Comparison of ENCODE assay signal across 17 mouse cellular contexts in the genomic region with DNA sequence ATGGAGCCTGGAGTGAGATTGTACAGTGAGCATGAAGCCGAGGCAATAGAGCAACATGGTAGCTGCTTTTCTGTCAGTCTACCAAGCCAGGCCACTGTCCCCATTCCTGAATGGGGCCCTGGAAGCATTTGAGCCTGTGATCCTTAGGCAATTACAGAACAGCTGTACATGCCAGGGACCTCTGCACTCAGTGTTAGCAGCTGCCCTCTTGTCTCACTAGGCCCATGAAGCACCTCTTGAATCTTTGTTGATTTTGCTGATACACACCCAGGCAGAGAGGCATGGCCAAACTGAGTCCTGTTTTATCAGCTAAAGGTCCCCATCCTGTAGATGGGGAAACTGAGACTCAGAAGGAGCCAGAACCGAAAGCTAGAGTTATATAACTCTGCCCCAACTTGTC. TPM values are rescaled to one million over a fixed set of nuclear protein-coding genes. Genes with fewer than 3 reads are reported as not detected.
DNase-seq lines count a peak whose midpoint lies in the region; ATAC-seq and TF ChIP-seq lines count a peak whose summit lies in the region.
"Had no signal": no experiment of that assay in that cellular context is flagged by ENCODE, and none has a peak within 500 bp of the region (broad histone marks: within the 10 kb centered on the region; RNA-seq: fewer than 3 reads in every experiment).

No protein-coding gene starts in this region.

- H3K4me2 ChIP-seq in forebrain, embryonic 14.5 days (ENCODE audit: low read length), result no peak overlapping the region
- H3K4me2 ChIP-seq: embryonic facial prominence, embryonic 13.5 days; heart, embryonic 13.5 days; hindbrain, embryonic 15.5 days had no signal

- 52% methylated on average over 2 of the region's 2 CpGs for WGBS in lung, adult 2 months
- WGBS in forebrain, embryonic 14.5 days, result 88% methylated on average over 2 of the region's 2 CpGs

- DNase-seq in lung, adult 2 months, result peak; percentile 42
- no peak for DNase-seq in lung, postnatal 14 days
- peak; percentile 30 for DNase-seq in adipocyte (ENCODE audit: low spot score)
- DNase-seq in lung, postnatal 36 days, result peak; percentile 73
- DNase-seq in forebrain, embryonic 14.5 days (ENCODE audit: low spot score), result no peak
- no peak for DNase-seq in adrenal gland, postnatal 4 days (ENCODE audit: low spot score in 2 of 2)
- DNase-seq: adrenal gland, adult 8-10 months; adrenal gland, postnatal 36 days; cerebellum, adult 11-12 months; cerebellum, adult 9-10 months; cerebellum, postnatal 25 days; heart, postnatal 36 days had no signal

- ATAC-seq in forebrain, embryonic 14.5 days, result no peak
- ATAC-seq: forebrain, embryonic 16.5 days had no signal

- no peak overlapping the region for H3K9ac ChIP-seq in forebrain, embryonic 14.5 days (ENCODE audit: low read length)
- H3K9ac ChIP-seq: embryonic facial prominence, embryonic 13.5 days; hindbrain, embryonic 15.5 days had no signal

- no peak overlapping the region for H3K4me3 ChIP-seq in lung, adult 2 months (replicated peaks; ENCODE audit: extremely low read depth, low read depth, low read length)
- H3K4me3 ChIP-seq in bone marrow macrophage, adult 2 months (ENCODE audit: insufficient read depth, low read length), result no peak overlapping the region
- no peak overlapping the region for H3K4me3 ChIP-seq in forebrain, embryonic 14.5 days (ENCODE audit: low read depth, low read length)
- H3K4me3 ChIP-seq: embryonic facial prominence, embryonic 13.5 days; heart, embryonic 13.5 days; hindbrain, embryonic 15.5 days had no signal

- no peaks in the 10 kb centered on the region for H3K27me3 ChIP-seq in forebrain, embryonic 14.5 days (replicated peaks; ENCODE audit: control insufficient read depth, insufficient read depth, low read length)
- H3K27me3 ChIP-seq: embryonic facial prominence, embryonic 13.5 days; heart, embryonic 13.5 days; hindbrain, embryonic 15.5 days had no signal

- peaks cover 5% of the 10 kb centered on the region; the same call in 1 of the 2 replicates for H3K36me3 ChIP-seq in forebrain, embryonic 14.5 days (ENCODE audit: control insufficient read depth, insufficient read depth, low read length)
- H3K36me3 ChIP-seq: hindbrain, embryonic 15.5 days had no signal

- H3K9me3 ChIP-seq in forebrain, embryonic 14.5 days (replicated peaks; ENCODE audit: control insufficient read depth, low read length), result no peaks in the 10 kb centered on the region
- H3K9me3 ChIP-seq: embryonic facial prominence, embryonic 13.5 days; heart, embryonic 13.5 days; hindbrain, embryonic 15.5 days had no signal

- H3K27ac ChIP-seq in bone marrow macrophage, adult 2 months (ENCODE audit: insufficient read depth, low read depth, low read length), result peak overlapping the region; percentile 48
- no peak overlapping the region for H3K27ac ChIP-seq in forebrain, embryonic 14.5 days (ENCODE audit: low read depth, low read length)
- H3K27ac ChIP-seq: embryonic facial prominence, embryonic 13.5 days; heart, embryonic 13.5 days; hindbrain, embryonic 15.5 days had no signal

- no peak for TF ChIP-seq POLR2A in lung, adult 2 months (IDR thresholded peaks at IDR 0.05; ENCODE audit: borderline replicate concordance, extremely low read depth, low read depth, low read length)
- no peak for TF ChIP-seq POLR2A in bone marrow macrophage, adult 2 months (IDR thresholded peaks at IDR 0.05; ENCODE audit: borderline replicate concordance, low read depth, low read length)

- H3K4me1 ChIP-seq in lung, adult 2 months (ENCODE audit: control insufficient read depth, insufficient read depth, low read length), result peaks cover 20% of the 10 kb centered on the region; the same call in 1 of the 2 replicates
- peaks cover 81% of the 10 kb centered on the region for H3K4me1 ChIP-seq in bone marrow macrophage, adult 2 months (ENCODE audit: control insufficient read depth, insufficient read depth, low read length)
- no peaks in the 10 kb centered on the region for H3K4me1 ChIP-seq in forebrain, embryonic 14.5 days (ENCODE audit: control insufficient read depth, insufficient read depth, low read length)
- H3K4me1 ChIP-seq: hindbrain, embryonic 15.5 days had no signal

- TF ChIP-seq CTCF in lung, adult 2 months (IDR thresholded peaks at IDR 0.05; ENCODE audit: insufficient read depth, low read length), result no peak
- no peak for TF ChIP-seq CTCF in bone marrow macrophage, adult 2 months (IDR thresholded peaks at IDR 0.05; ENCODE audit: low read depth, low read length)

RNA-seq across cellular contexts. Expression of a gene that starts 15.7 kb away (rescaled TPM):
- 111 and 134 TPM in 2 replicates for polyA plus RNA-seq in lung, adult 2 months (2012; rRNA removed)
- polyA plus RNA-seq in bone marrow macrophage, adult 2 months (2012; ENCODE audit: insufficient read depth, insufficient read length, missing spikeins), result 404 TPM in 2 replicates
- 17.9 and 19.5 TPM in 2 replicates for polyA plus RNA-seq in forebrain, embryonic 14.5 days (2014; fragmentation: Nextera tagmentation; extraction: Ambion mirVana)
- total RNA-seq in adrenal gland, postnatal 4 days (2021), result 100 to 1,000 TPM; 197 to 224 TPM

RNA-seq across cellular contexts. Expression of a gene that starts 43.9 kb away (rescaled TPM):
- polyA plus RNA-seq in lung, adult 2 months (2012; rRNA removed), result 10.1 and 18.7 TPM in 2 replicates
- 18.4 and 20.5 TPM in 2 replicates for polyA plus RNA-seq in bone marrow macrophage, adult 2 months (2012; ENCODE audit: insufficient read depth, insufficient read length, missing spikeins)
- polyA plus RNA-seq in forebrain, embryonic 14.5 days (2014; fragmentation: Nextera tagmentation; extraction: Ambion mirVana), result 6.0 and 6.7 TPM in 2 replicates
- 10 to 100 TPM; 32.8 to 36.3 TPM for total RNA-seq in adrenal gland, postnatal 4 days (2021)

Comparison
In these comparisons a context has a peak if more than half of its experiments do, and no peak if none do; other contexts are left out.
1. DNase-seq: peak in lung, adult 2 months (single experiment), adipocyte (single experiment) and lung, postnatal 36 days (single experiment); none in lung, postnatal 14 days (single experiment), forebrain, embryonic 14.5 days (single experiment) and adrenal gland, postnatal 4 days (0 of 2).